Mouse (Mus musculus): ENCODE results near the gene Yipf2. TPM values are rescaled to one million over a fixed set of nuclear protein-coding genes. Genes with fewer than 3 reads are reported as not detected.

The Yipf2 gene
- total and polyA plus RNA-seq, 2 experiments: 24.6 to 43.9 TPM

DNA sequence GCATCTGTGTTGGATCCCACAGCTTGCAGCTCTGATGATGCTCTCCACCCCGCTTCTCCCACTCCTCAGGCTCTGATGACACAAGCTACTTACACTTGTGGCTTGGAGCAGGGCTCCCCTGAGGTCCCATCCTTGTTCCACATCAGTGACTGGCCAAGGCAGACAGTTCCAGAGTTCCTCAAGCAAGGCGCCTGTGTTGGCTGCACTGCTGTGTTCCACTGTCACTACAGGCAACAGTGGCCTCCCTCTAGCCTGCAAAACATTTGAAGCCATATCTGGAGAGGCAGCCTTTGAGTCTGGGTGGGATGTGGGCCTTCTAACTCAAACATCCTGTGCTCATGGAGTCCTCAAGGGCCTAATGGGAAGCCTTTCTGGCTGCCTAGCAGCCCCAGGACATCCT lies 35.6 kb downstream of the Yipf2 start:
- Histone ChIP-seq H3K36me3 (ENCODE audit: control insufficient read depth, insufficient read depth, low read length) (no peaks in the 10 kb centered on the region), H3K4me3 (ENCODE audit: insufficient read depth, low read depth, low read length) (no peak overlapping the region), H3K79me2 (ENCODE audit: control insufficient read depth, insufficient read depth, low read length) (peaks cover 11% of the 10 kb centered on the region; the same call in 1 of the 2 replicates), H3K4me1 (ENCODE audit: control insufficient read depth, insufficient read depth, low read length) (0 out of 2 replicates have a peak, but pooled peaks cover 2% of the 10 kb centered on the region), H3K27ac (replicated peaks; ENCODE audit: insufficient read depth, low read depth, low read length) (no peak overlapping the region), H3K9ac (ENCODE audit: low read depth, low read length) (no peak overlapping the region), H3K27me3 (ENCODE audit: control insufficient read depth, insufficient read depth, low read length) (no peaks in the 10 kb centered on the region)
- WGBS: 89% methylated on average over 2 of the region's 2 CpGs
- TF ChIP-seq POLR2A (IDR thresholded peaks at IDR 0.05; ENCODE audit: extremely low read depth, insufficient read depth, low read length) (no peak), CTCF (IDR thresholded peaks at IDR 0.05; ENCODE audit: low read depth, low read length) (no peak)
- DNase-seq (ENCODE audit: extremely low read depth, low read depth, low spot score): no peak

DNA sequence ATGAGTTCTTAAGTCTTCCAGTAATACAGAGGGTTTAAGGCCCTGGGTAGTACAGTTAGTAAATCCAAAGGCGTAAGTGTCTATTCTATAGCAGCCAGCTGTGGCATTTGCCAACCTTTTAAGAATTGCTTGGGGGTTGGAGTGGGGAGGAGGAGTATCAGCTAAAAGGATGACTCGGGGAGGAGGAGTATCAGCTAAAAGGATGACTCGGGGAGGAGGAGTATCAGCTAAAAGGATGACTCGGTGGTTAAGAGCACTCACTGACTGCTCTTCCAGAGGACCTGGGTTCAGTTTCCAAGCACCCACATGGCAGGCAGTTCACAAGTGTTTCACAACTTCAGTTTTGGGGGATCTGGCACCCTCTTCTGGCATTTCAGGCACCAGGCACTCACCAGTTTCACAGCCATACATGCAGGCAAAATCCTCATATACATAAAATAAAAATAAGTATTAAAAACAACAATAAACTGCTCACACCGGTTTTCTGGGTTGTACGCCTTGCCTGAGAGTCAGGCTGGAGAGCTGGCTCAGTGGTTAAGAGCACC lies 37.4 kb downstream of the Yipf2 start:
- 93% methylated on average over 6 of the region's 6 CpGs for WGBS
- no peak for DNase-seq (ENCODE audit: extremely low read depth, low read depth, low spot score)
- TF ChIP-seq POLR2A (IDR thresholded peaks at IDR 0.05; ENCODE audit: extremely low read depth, insufficient read depth, low read length) (no peak), CTCF (IDR thresholded peaks at IDR 0.05; ENCODE audit: low read depth, low read length) (no peak)
- no peak overlapping the region for H3K9ac ChIP-seq (ENCODE audit: low read depth, low read length)
- H3K27ac ChIP-seq (replicated peaks; ENCODE audit: insufficient read depth, low read depth, low read length): no peak overlapping the region
- H3K4me1 ChIP-seq (ENCODE audit: control insufficient read depth, insufficient read depth, low read length): 0 out of 2 replicates have a peak, but pooled peaks cover 2% of the 10 kb centered on the region
- peaks cover 15% of the 10 kb centered on the region; the same call in 1 of the 2 replicates for H3K79me2 ChIP-seq (ENCODE audit: control insufficient read depth, insufficient read depth, low read length)
- H3K36me3 ChIP-seq (ENCODE audit: control insufficient read depth, insufficient read depth, low read length): no peaks in the 10 kb centered on the region
- H3K4me3 ChIP-seq (ENCODE audit: insufficient read depth, low read depth, low read length): no peak overlapping the region
- H3K27me3 ChIP-seq (ENCODE audit: control insufficient read depth, insufficient read depth, low read length): no peaks in the 10 kb centered on the region

DNA sequence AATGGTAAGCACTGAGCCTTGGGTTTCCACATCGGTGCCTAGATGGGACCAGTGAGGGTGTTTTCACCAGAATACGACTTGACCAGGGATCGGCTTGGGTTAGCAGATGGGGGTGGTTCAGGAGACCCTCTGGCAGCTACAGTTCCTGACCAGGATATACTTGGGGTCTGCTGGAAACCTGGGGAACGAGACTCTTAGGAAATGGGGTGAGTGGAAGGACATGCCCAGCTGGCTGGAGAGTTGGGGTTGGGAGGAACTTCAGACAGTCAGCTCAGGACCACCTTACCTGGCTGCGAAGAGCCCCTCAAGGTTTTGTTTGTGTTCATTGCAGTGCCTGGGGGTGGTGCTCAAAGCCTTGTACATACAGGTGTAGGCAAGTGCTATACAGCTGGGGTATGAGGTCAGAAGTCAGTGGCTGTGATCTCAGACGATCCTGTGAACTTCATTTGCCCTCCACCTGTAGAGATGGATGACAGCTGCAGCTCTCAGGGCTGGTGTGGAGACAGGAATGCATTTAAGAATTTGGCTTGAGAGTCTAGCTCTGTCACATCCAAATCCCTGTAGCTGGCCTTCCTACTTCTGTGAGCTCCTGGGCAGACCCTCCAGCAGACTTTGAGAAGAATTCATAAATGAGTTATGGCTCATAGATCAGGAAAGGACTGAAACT lies 38.9 kb downstream of the Yipf2 start:
- Histone ChIP-seq H3K79me2 (ENCODE audit: control insufficient read depth, insufficient read depth, low read length) (peaks cover 21% of the 10 kb centered on the region; the same call in 1 of the 2 replicates), H3K4me1 (ENCODE audit: control insufficient read depth, insufficient read depth, low read length) (0 out of 2 replicates have a peak, but pooled peaks cover 2% of the 10 kb centered on the region), H3K4me3 (ENCODE audit: insufficient read depth, low read depth, low read length) (no peak overlapping the region), H3K27me3 (ENCODE audit: control insufficient read depth, insufficient read depth, low read length) (no peaks in the 10 kb centered on the region), H3K27ac (replicated peaks; ENCODE audit: insufficient read depth, low read depth, low read length) (no peak overlapping the region), H3K36me3 (ENCODE audit: control insufficient read depth, insufficient read depth, low read length) (no peaks in the 10 kb centered on the region), H3K9ac (ENCODE audit: low read depth, low read length) (no peak overlapping the region)
- 83% methylated on average over 6 of the region's 6 CpGs for WGBS
- no peak for DNase-seq (ENCODE audit: extremely low read depth, low read depth, low spot score)
- TF ChIP-seq POLR2A (IDR thresholded peaks at IDR 0.05; ENCODE audit: extremely low read depth, insufficient read depth, low read length) (no peak), CTCF (IDR thresholded peaks at IDR 0.05; ENCODE audit: low read depth, low read length) (no peak)

DNA sequence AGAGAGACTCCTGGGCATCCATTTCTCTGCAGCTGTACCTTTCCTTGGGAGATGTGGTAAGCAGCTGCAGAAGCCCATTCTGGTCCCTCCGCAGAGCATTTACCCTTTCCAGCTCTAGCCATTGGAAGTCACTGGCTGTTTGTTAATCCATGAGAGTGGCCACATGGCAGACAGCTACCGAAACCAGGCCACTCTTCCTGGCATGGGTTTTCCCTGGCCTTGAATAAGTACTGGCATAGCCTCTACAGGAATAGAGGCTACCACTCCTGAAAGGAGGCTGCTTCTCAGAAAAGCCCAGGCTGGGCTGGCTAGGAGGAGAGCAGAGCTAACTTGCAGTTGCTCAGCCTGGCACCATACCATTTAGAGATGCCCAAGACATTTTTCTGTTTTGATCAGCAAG lies 41.6 kb downstream of the Yipf2 start:
- DNase-seq (ENCODE audit: extremely low read depth, low read depth, low spot score): no peak

DNA sequence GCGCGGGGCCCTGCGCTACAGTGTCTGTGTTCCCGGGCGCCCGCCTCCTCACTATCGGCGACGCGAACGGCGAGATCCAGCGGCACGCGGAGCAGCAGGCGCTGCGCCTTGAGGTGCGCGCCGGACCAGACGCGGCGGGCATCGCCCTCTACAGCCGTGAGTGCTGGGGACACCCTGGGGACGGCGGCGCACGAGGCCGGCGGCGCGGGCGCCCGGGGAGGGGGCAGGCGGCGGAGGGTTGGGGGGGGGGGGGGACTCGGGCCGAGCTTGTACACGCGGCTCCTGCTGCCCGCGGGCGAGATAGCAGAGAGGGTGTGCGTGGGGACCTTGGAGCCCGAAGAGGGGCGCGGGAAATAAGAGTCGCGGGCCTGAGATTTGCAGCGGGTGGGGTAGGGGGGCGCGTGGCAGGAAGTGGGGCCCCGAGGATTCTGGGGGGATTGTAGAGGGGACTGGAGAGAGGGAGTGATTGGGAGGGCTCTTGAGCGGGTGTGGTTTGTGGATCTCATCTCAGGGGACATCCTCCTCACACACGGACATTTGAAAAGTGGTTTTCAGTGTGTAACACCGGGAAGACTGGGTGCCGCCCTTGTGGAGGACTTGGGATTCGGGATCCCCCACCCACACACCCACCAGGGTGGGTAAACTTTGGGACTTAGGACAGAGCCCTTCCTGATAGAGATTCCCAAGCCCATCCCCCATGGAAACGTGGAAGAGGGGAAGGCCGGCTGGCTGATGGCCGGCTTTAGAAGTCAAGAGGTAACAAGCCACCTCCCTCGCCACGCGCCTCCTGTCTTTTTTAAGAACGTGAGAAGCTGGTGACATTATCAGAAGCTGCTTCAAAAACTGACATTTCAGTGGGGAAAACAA lies 45.3 kb downstream of the Yipf2 start:
- Histone ChIP-seq H3K27ac (replicated peaks; ENCODE audit: insufficient read depth, low read depth, low read length) (peak overlapping the region; percentile 62), H3K9ac (ENCODE audit: low read depth, low read length) (peak overlapping the region; percentile 98), H3K27me3 (ENCODE audit: control insufficient read depth, insufficient read depth, low read length) (no peaks in the 10 kb centered on the region), H3K4me3 (ENCODE audit: insufficient read depth, low read depth, low read length) (peak overlapping the region; percentile 96), H3K4me1 (ENCODE audit: control insufficient read depth, insufficient read depth, low read length) (peaks cover 2% of the 10 kb centered on the region), H3K36me3 (ENCODE audit: control insufficient read depth, insufficient read depth, low read length) (no peaks in the 10 kb centered on the region), H3K79me2 (ENCODE audit: control insufficient read depth, insufficient read depth, low read length) (peaks cover 10% of the 10 kb centered on the region; the same call in 1 of the 2 replicates)
- DNase-seq (ENCODE audit: extremely low read depth, low read depth, low spot score): peak; percentile 29
- no peak for TF ChIP-seq POLR2A (IDR thresholded peaks at IDR 0.05; ENCODE audit: extremely low read depth, insufficient read depth, low read length)
- 0 out of 2 replicates have a peak, but pooled peaks have one; percentile 16 for TF ChIP-seq CTCF (IDR thresholded peaks at IDR 0.05; ENCODE audit: low read depth, low read length)
- under 1% methylated on average over 60 of the region's 66 CpGs for WGBS

More for the DNA sequence above, 41.6 kb downstream of the Yipf2 start:
- Histone ChIP-seq H3K27ac (replicated peaks; ENCODE audit: insufficient read depth, low read depth, low read length) (no peak overlapping the region), H3K9ac (ENCODE audit: low read depth, low read length) (no peak overlapping the region), H3K4me3 (ENCODE audit: insufficient read depth, low read depth, low read length) (no peak overlapping the region), H3K4me1 (ENCODE audit: control insufficient read depth, insufficient read depth, low read length) (no peaks in the 10 kb centered on the region; the same call in 1 of the 2 replicates), H3K36me3 (ENCODE audit: control insufficient read depth, insufficient read depth, low read length) (no peaks in the 10 kb centered on the region), H3K79me2 (ENCODE audit: control insufficient read depth, insufficient read depth, low read length) (peaks cover 10% of the 10 kb centered on the region; the same call in 1 of the 2 replicates), H3K27me3 (ENCODE audit: control insufficient read depth, insufficient read depth, low read length) (no peaks in the 10 kb centered on the region)
- WGBS: 88% methylated on average over 2 of the region's 2 CpGs
- TF ChIP-seq POLR2A (IDR thresholded peaks at IDR 0.05; ENCODE audit: extremely low read depth, insufficient read depth, low read length) (no peak), CTCF (IDR thresholded peaks at IDR 0.05; ENCODE audit: low read depth, low read length) (no peak)
